Mouse (Mus musculus) hindbrain, embryonic 15.5 days (tissue): ENCODE data around the gene Cacng1. TPM values are rescaled to one million over a fixed set of nuclear protein-coding genes. Genes with fewer than 3 reads are reported as not detected.
A peak's percentile ranks its signal among the peaks of the same experiment; 100 is the strongest.

Experiments
- ATAC-seq: fragments of 200-750 bp; cut with Nextera tagmentation; 2 replicates; pipeline ENCODE4 v1.8.0; 2017; ENCODE audit warnings: low read depth, moderate number of reproducible peaks, moderate TSS enrichment; ENCODE audit not compliant: low FRiP score
- H3K27ac ChIP-seq: fragments of 300-500 bp; sonication (generic); replicated peaks from 2 replicates; pipeline ENCODE4 v1.5.1; 2015; ENCODE audit warnings: mild to moderate bottlenecking, inconsistent platforms
- H3K27me3 ChIP-seq: fragments of 300-500 bp; sonication (generic); 2 replicates; pipeline ENCODE4 v1.6.1; 2015; ENCODE audit warnings: control low read depth, inconsistent platforms
- H3K36me3 ChIP-seq: fragments of 300-500 bp; sonication (generic); 2 replicates; pipeline ENCODE4 v1.6.1; 2015; ENCODE audit warnings: control low read depth, inconsistent platforms
- H3K4me1 ChIP-seq: fragments of 300-500 bp; sonication (generic); replicated peaks from 2 replicates; pipeline ENCODE4 v1.6.1; 2015; ENCODE audit warnings: control low read depth, inconsistent platforms
- H3K4me2 ChIP-seq: fragments of 300-500 bp; sonication (generic); 2 replicates; pipeline ENCODE4 v1.6.1; 2015; ENCODE audit warnings: moderate library complexity, mild to moderate bottlenecking, inconsistent platforms
- H3K4me3 ChIP-seq: fragments of 300-500 bp; sonication (generic); 2 replicates; pipeline ENCODE4 v1.5.1; 2015; ENCODE audit warnings: mild to moderate bottlenecking, inconsistent platforms
- H3K9ac ChIP-seq: fragments of 300-500 bp; sonication (generic); 2 replicates; pipeline ENCODE4 v1.6.1; 2015; ENCODE audit warnings: inconsistent platforms
- H3K9me3 ChIP-seq: fragments of 300-500 bp; sonication (generic); 2 replicates; pipeline ENCODE4 v1.6.1; 2016; ENCODE audit warnings: control low read depth, inconsistent platforms
- WGBS: fragments of 180-500 bp; shearing (Covaris S2); methylation state at CpG from one replicate; pipeline ENCODE4 v1.1.7; 2015; 5-methylcytosine and 5-hydroxymethylcytosine counted together
- polyA plus RNA-seq: library from polyadenylated mRNA; unstranded; fragments of >200 nt; fragmentation: Nextera tagmentation; extraction: Ambion mirVana; gene quantifications from 2 replicates; pipeline ENCODE4 v1.2.1, GENCODE M21; 2015

The Cacng1 gene
- 0.38 and 0.43 TPM in 2 replicates for polyA plus RNA-seq

- Histone ChIP-seq H3K4me1 (no peaks in the 10 kb centered on the region; the same call in 1 of the 2 replicates), H3K9me3 (no peaks in the 10 kb centered on the region), H3K27me3 (no peaks in the 10 kb centered on the region), H3K9ac (no peak within 1 kb of the TSS), H3K4me3 (no peak within 1 kb of the TSS), H3K4me2 (no peak within 1 kb of the TSS), H3K36me3 (no peaks in the 10 kb centered on the region), H3K27ac (no peak within 1 kb of the TSS)
- ATAC-seq, result no peak; the same call in 1 of the 2 replicates
- WGBS, result 83% methylated on average over 16 of the region's 16 CpGs
These were observed at the start of gene Cacng1 for GRCm38 (mm10) chr11:107716332-107716938. Gene Cacng1 (minus strand): TSS chr11:107716522.

DNA sequence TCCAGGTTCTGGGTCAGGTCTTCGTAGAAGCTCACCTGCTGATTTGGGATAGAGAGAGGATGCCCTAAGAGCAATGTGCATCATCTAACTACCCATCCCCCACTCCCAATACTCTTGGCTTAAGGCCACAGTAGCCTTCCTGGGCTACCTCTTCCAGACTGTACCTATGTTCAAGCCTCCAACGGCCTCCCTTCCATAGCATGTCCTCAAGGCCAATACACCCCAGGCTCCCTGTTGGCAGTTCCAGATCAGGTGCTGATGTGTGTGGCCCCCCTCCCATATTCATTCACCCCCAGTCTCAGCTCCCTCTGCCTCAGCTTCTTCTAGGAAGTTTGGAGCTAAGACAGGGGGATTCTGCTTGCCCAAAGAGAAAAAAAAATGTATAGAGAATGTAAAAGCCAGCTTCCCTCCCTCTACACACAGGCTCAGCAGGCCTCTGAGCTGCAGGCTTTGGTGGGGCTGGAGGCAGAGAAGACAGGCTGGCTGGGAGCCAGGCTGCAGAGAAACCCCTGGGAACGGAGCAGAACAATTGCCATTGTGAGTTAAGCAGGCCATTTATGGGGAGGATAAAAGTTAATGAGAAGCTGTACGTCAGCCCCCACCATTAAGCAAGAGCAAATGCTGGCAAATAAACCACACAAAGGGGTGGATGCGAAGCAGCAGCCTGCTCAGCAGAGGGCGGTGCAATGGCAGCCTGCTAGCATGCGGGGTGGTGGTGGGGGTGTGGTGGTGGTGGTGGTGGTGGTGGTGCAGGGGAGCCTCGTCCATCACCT, 46.6 kb upstream of the Cacng1 start:
- 17% methylated on average over 8 of the region's 8 CpGs for WGBS
- peaks cover 77% of the 10 kb centered on the region for H3K4me1 ChIP-seq
- H3K36me3 ChIP-seq, result no peaks in the 10 kb centered on the region
- no peak overlapping the region; the same call in 1 of the 2 replicates for H3K4me2 ChIP-seq
- peak overlapping the region; percentile 82 for H3K27ac ChIP-seq
- no peaks in the 10 kb centered on the region for H3K9me3 ChIP-seq
- ATAC-seq, result peak; percentile 80
- no peak overlapping the region for H3K9ac ChIP-seq
- no peaks in the 10 kb centered on the region for H3K27me3 ChIP-seq
- H3K4me3 ChIP-seq, result no peak overlapping the region

DNA sequence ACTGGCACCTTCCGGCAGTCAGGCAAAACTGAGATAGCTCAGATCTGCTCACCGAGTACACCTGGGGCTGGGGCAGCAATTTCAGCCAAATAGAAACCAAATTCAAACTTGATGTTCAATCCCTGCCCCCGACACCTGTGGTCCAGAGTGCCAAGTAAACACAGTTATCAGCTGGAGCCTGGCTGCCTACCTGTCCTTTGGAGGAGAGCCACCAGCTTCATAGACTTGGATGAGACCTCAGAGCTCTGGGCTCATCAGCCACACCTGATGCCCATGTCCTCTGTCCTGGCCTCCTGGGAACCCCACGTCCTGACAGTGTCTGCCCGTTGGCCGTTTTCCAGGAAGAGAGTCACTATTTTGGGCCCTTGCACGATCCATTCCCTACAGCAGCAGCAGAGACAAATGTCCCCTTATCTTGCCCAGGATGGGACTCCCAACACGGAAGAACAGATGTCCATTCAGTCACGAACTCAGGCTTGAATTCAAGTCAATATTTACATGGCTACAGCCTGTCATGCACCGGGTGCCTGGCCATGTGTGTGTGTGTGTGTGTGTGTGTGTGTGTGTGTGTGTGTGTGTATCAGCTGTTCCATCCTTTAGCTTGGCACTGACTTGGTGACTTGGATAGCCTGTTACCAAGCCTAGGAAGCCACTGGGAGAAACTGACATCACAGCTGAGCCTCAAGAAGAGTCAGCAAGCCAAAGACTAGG, 45.6 kb upstream of the Cacng1 start:
- no peak overlapping the region for H3K4me3 ChIP-seq
- ATAC-seq, result no peak
- H3K4me1 ChIP-seq, result peaks cover 67% of the 10 kb centered on the region
- no peak overlapping the region for H3K4me2 ChIP-seq
- H3K9me3 ChIP-seq, result no peaks in the 10 kb centered on the region
- 50% methylated on average over 10 of the region's 10 CpGs for WGBS
- H3K27me3 ChIP-seq, result no peaks in the 10 kb centered on the region
- peak overlapping the region; percentile 82 for H3K27ac ChIP-seq
- no peak overlapping the region for H3K9ac ChIP-seq
- H3K36me3 ChIP-seq, result no peaks in the 10 kb centered on the region

- H3K4me2 ChIP-seq, result no peak overlapping the region
- peak overlapping the region; percentile 82 for H3K27ac ChIP-seq
- H3K9ac ChIP-seq, result no peak overlapping the region
- peak; percentile 12; the same call in 1 of the 2 replicates for ATAC-seq
- 29% methylated on average over 10 of the region's 10 CpGs for WGBS
- no peaks in the 10 kb centered on the region for H3K27me3 ChIP-seq
- H3K36me3 ChIP-seq, result no peaks in the 10 kb centered on the region
- H3K9me3 ChIP-seq, result no peaks in the 10 kb centered on the region
- H3K4me1 ChIP-seq, result peaks cover 60% of the 10 kb centered on the region
- H3K4me3 ChIP-seq, result no peak overlapping the region
These were observed 43.7 kb upstream of the Cacng1 start for GRCm38 (mm10) chr11:107760001-107760400.

- Histone ChIP-seq H3K4me2 (no peak overlapping the region), H3K4me3 (no peak overlapping the region), H3K9me3 (no peaks in the 10 kb centered on the region), H3K27ac (peak overlapping the region; percentile 82), H3K36me3 (no peaks in the 10 kb centered on the region), H3K9ac (no peak overlapping the region), H3K27me3 (no peaks in the 10 kb centered on the region), H3K4me1 (peaks cover 60% of the 10 kb centered on the region)
- peak; percentile 31; the same call in 1 of the 2 replicates for ATAC-seq
- WGBS, result 62% methylated on average over 9 of the region's 9 CpGs
These were observed 43.2 kb upstream of the Cacng1 start for GRCm38 (mm10) chr11:107759516-107759915.

- Histone ChIP-seq H3K9me3 (no peaks in the 10 kb centered on the region), H3K36me3 (no peaks in the 10 kb centered on the region), H3K27ac (0 out of 2 replicates have a peak overlapping the region, but pooled peaks have one; percentile 6), H3K4me3 (no peak overlapping the region), H3K27me3 (no peaks in the 10 kb centered on the region), H3K9ac (no peak overlapping the region), H3K4me2 (no peak overlapping the region), H3K4me1 (peaks cover 10% of the 10 kb centered on the region)
- ATAC-seq, result no peak
- WGBS, result 68% methylated on average over 5 of the region's 5 CpGs
These were observed 32.8 kb upstream of the Cacng1 start for GRCm38 (mm10) chr11:107749114-107749513.

DNA sequence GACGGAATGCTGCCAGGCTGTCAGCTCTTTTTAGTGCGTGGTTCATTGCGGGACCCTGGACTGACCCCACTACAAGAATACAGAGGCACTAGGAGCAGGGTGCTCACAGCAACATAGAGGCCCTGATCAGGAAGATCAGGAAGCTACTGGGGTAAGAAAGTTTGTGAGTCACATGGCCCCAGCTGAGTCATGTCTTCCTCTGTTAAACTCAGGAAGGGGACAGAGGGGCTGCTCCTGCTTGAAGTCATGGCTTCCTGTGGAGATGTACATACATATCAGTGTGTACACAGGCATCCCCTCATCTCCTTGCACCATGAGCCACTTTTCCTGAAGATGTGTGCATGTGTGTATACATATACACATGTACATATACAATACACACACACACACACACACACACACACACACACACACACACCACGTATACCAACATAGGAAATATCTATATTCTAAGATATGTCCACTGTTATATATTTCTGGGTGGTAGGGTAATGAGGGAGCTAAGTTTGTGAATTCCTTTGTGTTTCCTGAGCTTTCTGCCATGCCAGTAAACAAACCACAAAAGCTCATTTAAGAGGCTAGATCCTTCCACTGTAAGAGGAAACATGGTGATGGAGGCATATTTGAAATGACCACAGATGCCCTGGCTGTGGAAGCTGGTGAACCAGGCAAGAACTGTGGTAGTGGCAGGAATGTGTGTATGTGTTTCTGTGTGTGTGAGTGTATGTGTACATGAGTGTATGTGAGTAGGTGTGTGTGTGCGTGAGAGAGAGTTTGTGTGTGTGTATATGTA, 32.1 kb upstream of the Cacng1 start:
- H3K9ac ChIP-seq, result no peak overlapping the region
- H3K4me3 ChIP-seq, result no peak overlapping the region
- peaks cover 8% of the 10 kb centered on the region for H3K4me1 ChIP-seq
- H3K36me3 ChIP-seq, result no peaks in the 10 kb centered on the region
- H3K9me3 ChIP-seq, result no peaks in the 10 kb centered on the region
- H3K27me3 ChIP-seq, result no peaks in the 10 kb centered on the region
- no peak overlapping the region for H3K4me2 ChIP-seq
- 63% methylated on average over 5 of the region's 5 CpGs for WGBS
- no peak overlapping the region for H3K27ac ChIP-seq
- ATAC-seq, result no peak

- peaks cover 22% of the 10 kb centered on the region for H3K4me1 ChIP-seq
These were observed 26.8 kb upstream of the Cacng1 start for GRCm38 (mm10) chr11:107743100-107743499.

DNA sequence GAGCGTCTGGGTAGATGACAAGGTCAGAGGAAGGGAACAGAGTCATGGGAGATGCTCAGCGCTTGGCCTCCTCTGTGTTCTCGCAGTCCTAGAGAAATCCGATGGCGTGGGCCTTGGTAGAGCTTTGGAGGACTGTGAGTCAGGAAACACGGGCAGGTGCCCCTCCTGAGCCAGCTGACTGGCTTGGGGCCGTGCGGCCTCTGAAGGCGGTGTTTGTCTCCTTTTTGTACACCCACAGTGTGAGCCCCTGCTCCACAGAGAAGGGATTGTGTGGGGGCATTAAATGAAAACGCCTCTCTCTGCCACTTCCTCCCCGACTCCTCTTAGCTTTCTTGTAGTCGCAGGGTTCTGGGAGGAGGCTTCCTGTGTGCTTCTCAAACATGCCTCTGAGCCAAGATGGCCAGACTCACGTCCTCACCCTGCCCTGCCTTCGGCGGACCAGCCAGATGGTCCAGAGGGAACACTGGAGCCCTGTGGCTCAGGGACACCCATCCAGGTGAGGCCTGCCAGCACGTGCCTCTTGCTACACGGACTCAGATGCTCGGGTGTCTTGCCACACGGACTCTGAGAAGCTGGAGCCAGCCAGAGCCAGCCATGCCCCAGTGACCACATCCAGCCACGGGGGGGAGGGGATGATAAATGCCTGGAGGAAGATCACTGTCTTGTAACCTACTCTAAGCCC, 22.2 kb upstream of the Cacng1 start:
- peaks cover 18% of the 10 kb centered on the region for H3K4me1 ChIP-seq
- H3K9me3 ChIP-seq, result no peaks in the 10 kb centered on the region
- H3K27ac ChIP-seq, result no peak overlapping the region
- WGBS, result 82% methylated on average over 20 of the region's 20 CpGs
- H3K36me3 ChIP-seq, result peaks cover 36% of the 10 kb centered on the region
- no peak overlapping the region for H3K9ac ChIP-seq
- no peaks in the 10 kb centered on the region for H3K27me3 ChIP-seq
- H3K4me3 ChIP-seq, result no peak overlapping the region
- no peak overlapping the region for H3K4me2 ChIP-seq
- ATAC-seq, result no peak

More at GRCm38 (mm10) chr11:107743100-107743499, 26.8 kb upstream of the Cacng1 start:
- no peak overlapping the region for H3K4me3 ChIP-seq
- H3K4me2 ChIP-seq, result no peak overlapping the region
- WGBS, result 34% methylated on average over 3 of the region's 3 CpGs
- H3K36me3 ChIP-seq, result peaks cover 4% of the 10 kb centered on the region
- ATAC-seq, result no peak
- H3K9ac ChIP-seq, result no peak overlapping the region
- no peaks in the 10 kb centered on the region for H3K9me3 ChIP-seq
- H3K27ac ChIP-seq, result no peak overlapping the region
- H3K27me3 ChIP-seq, result no peaks in the 10 kb centered on the region

GRCm38 (mm10) chr11:107737886-107738285, 21.6 kb upstream of the Cacng1 start:
- WGBS, result 84% methylated on average over 6 of the region's 6 CpGs
- no peak for ATAC-seq

GRCm38 (mm10) chr11:107734133-107734532, 17.8 kb upstream of the Cacng1 start:
- H3K36me3 ChIP-seq, result peaks cover 48% of the 10 kb centered on the region
- no peaks in the 10 kb centered on the region for H3K27me3 ChIP-seq
- H3K4me3 ChIP-seq, result no peak overlapping the region
- no peak overlapping the region for H3K9ac ChIP-seq
- no peak for ATAC-seq
- H3K4me2 ChIP-seq, result no peak overlapping the region
- H3K9me3 ChIP-seq, result no peaks in the 10 kb centered on the region
- H3K27ac ChIP-seq, result no peak overlapping the region
- 85% methylated on average over 7 of the region's 7 CpGs for WGBS
- H3K4me1 ChIP-seq, result 0 out of 2 replicates have a peak, but pooled peaks cover 3% of the 10 kb centered on the region

More at GRCm38 (mm10) chr11:107737886-107738285, 21.6 kb upstream of the Cacng1 start:
- Histone ChIP-seq H3K27ac (no peak overlapping the region), H3K9ac (no peak overlapping the region), H3K9me3 (no peaks in the 10 kb centered on the region), H3K4me3 (no peak overlapping the region), H3K27me3 (no peaks in the 10 kb centered on the region), H3K4me2 (no peak overlapping the region), H3K36me3 (peaks cover 43% of the 10 kb centered on the region), H3K4me1 (peaks cover 11% of the 10 kb centered on the region)
